Mouse (Mus musculus): Measurements from ENCODE around the gene Kif15. TPM values are rescaled to one million over a fixed set of nuclear protein-coding genes. Genes with fewer than 3 reads are reported as not detected.

Gene Kif15
- total RNA-seq (2023; ENCODE audit: inconsistent age) = 3.4 to 7.5 TPM (median 5.4 TPM) in 4 replicates

DNA sequence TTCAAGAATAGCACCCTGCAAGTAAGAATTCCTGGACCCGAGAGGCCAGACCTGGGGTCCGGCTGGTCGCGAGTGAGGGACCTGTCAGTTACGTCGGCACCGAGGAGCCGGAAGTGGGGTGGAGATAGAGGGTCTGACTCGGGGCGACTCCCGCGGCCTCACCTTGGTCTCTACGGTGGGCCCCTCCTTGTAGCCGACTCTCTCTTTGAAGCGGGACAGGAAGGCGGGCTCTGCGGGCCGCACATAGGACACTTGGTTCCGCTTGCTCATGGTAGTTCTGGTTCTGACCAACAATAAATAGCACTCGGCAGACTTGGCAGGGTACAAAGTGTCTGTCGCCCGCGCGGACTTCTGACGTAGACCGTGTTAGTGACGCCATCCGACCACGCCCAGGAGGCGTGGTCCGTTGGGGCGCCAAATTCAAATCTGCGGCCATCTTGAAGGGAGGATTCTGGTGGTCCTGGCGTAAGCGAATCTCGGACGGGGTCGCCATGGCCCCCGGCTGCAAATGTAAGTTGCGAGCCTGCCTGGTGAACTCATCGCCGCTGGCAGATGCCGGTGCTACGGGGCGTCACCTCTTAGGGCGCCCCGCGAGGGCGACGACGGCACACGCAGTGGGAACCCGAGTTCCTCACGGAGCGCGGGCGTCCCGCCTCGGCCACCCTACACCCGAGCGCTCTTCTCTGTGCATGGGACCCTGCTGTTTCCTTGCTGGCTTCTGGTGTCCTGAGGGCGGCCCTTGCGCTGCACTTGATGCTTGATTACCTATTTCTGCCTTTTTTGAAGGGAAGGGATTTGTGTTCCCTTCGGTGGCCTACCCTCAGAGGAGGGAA lies at the start of gene Kif15, which contains the start of gene 1110059G10Rik:
Gene Kif15 (plus strand): TSS at position 404 of the 833 bp plus-strand sequence.
Gene 1110059G10Rik (minus strand): TSS at position 358 of the 833 bp plus-strand sequence.

DNA sequence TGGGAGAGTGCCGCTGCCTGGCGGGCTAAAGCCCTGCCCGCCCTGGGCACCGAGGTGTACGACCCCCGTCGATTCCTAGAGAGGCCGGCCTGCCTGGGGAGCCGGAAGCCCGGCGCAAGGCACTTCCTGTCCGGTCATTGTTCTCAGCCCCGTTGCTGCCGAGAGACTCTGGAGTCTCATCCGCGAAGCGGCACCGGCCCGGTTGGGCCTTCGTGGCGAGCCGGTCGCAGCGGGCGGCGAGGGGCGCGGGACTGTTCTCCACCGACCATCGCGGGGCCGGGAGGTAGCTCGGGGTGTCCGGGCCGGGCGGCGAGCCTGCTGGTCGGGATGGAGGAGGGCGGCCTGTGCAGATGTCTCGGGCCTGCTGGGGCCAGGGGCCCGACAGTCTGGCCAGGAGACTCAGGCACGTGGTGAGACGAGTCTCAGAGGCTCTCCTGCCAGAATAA lies 27.9 kb upstream of the Kif15 start, which contains the start of gene Zfp105:
Gene Zfp105 (plus strand): TSS at position 137 of the 446 bp plus-strand sequence.

DNA sequence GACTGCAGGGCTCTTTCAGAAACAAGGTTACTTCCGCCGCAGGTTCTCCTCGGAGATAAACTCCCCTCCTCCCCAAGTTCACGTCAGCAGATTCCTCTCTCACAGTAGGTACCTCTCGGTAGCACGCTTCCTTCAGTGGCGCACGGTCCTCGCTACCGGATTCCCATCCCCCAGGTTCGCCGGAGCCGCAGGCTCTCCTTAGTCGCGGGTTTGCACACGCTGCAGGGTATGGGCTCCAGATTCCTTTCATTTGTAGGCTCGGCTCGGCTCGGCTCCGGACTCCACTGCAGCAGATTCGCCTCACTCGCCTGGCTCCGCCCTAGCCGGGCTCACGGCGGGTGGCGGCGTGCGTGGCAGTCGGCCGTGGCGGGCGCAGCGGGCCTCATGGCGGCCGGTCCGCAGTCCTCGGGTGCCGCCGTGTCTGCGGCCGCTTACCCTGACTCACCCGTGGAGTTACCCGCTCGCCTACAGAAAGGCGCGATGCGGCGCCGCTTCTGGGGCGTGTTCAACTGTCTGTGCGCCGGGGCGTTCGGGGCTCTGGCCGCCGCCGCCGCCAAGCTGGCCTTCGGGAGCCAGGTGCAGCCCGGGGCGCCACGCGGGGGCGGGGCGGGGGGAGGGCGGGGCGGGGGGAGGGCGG lies 70.3 kb downstream of the Kif15 start, which contains the start of gene Tmem42:
Gene Tmem42 (plus strand): TSS at position 332 of the 637 bp plus-strand sequence.

DNA sequence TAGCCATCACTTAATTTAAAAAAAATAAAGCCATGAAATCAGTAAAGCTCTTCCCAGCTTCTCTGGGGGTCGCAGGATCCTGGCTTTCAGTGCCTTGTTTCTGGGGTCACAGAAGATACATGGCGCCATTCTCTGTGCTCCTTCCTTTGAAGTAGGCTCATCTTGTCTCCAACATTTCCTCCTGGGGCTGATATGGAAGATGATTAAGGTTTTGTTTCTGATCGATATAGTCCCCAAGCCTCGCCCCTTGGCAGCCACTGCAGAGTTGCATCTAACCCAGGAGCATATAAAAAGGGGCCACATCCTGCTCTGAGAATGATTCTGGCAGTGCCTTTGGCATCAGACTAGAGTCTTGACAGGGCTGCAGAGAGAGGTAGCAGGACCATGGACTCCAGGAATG lies 83.6 kb downstream of the Kif15 start, which contains the start of gene Tgm4:
Gene Tgm4 (plus strand): TSS at position 301 of the 400 bp plus-strand sequence.

Other genes with a start within 250 kb of the Kif15 start
- not detected in 4 replicates for gene Topaz1, start 203.7 kb upstream of the Kif15 start, total RNA-seq (2023; ENCODE audit: inconsistent age)
- gene Tcaim, start 145.5 kb upstream of the Kif15 start, total RNA-seq (2023; ENCODE audit: inconsistent age) = 14.4 to 19.7 TPM (median 16.9 TPM) in 4 replicates
- not detected in 4 replicates for gene Gm35549, start 107.0 kb upstream of the Kif15 start, total RNA-seq (2023; ENCODE audit: inconsistent age)
- 120 to 148 TPM (median 132 TPM) in 4 replicates for gene Zfp445, start 85.0 kb upstream of the Kif15 start, total RNA-seq (2023; ENCODE audit: inconsistent age)
- 2.6 to 4.5 TPM (median 4.0 TPM) in 4 replicates for gene Zkscan7, start 65.4 kb upstream of the Kif15 start, total RNA-seq (2023; ENCODE audit: inconsistent age)
- gene Zfp105, start 28.0 kb upstream of the Kif15 start, total RNA-seq (2023; ENCODE audit: inconsistent age) = 0.42 TPM in 1 of 4 replicates, not detected in the others
- 40.3 to 49.8 TPM (median 45.0 TPM) in 4 replicates for gene 1110059G10Rik, start within 50 bp of the Kif15 start, total RNA-seq (2023; ENCODE audit: inconsistent age)
- gene Tmem42, start 70.3 kb downstream of the Kif15 start, total RNA-seq (2023; ENCODE audit: inconsistent age) = 13.5 to 18.0 TPM (median 17.4 TPM) in 4 replicates
- gene Tgm4, start 83.7 kb downstream of the Kif15 start, total RNA-seq (2023; ENCODE audit: inconsistent age) = 0.54 TPM in 1 of 4 replicates, not detected in the others
- 38.7 to 46.7 TPM (median 43.4 TPM) in 4 replicates for gene Zdhhc3, start 162.2 kb downstream of the Kif15 start, total RNA-seq (2023; ENCODE audit: inconsistent age)
- gene Exosc7, start 162.2 kb downstream of the Kif15 start, total RNA-seq (2023; ENCODE audit: inconsistent age) = 34.0 to 45.3 TPM (median 37.9 TPM) in 4 replicates
- gene Clec3b, start 199.9 kb downstream of the Kif15 start, total RNA-seq (2023; ENCODE audit: inconsistent age) = 0.58 to 1.3 TPM (median 0.87 TPM) in 3 of 4 replicates, not detected in the other

Data from B cell, adult (primary cell).